Mouse (Mus musculus): ENCODE results near the gene Csnk2b.

- TF ChIP-seq CTCF (IDR thresholded peaks at IDR 0.05; ENCODE audit: insufficient read depth, low read depth, low read length) (no peak), POLR2A (IDR thresholded peaks at IDR 0.05; ENCODE audit: insufficient read depth, low read depth, low read length) (no peak)
Observed at GRCm38 (mm10) chr17:35085208-35085865, 36.5 kb downstream of the Csnk2b start, which contains the start of gene Ly6g6f.

Data from olfactory bulb, adult 2 months (tissue).